Mouse (Mus musculus): ENCODE data around the gene Plppr3. TPM values are rescaled to one million over a fixed set of nuclear protein-coding genes. Genes with fewer than 3 reads are reported as not detected.

Plppr3 gene
- polyA plus RNA-seq, 2 experiments: 61.5 to 220 TPM

DNA sequence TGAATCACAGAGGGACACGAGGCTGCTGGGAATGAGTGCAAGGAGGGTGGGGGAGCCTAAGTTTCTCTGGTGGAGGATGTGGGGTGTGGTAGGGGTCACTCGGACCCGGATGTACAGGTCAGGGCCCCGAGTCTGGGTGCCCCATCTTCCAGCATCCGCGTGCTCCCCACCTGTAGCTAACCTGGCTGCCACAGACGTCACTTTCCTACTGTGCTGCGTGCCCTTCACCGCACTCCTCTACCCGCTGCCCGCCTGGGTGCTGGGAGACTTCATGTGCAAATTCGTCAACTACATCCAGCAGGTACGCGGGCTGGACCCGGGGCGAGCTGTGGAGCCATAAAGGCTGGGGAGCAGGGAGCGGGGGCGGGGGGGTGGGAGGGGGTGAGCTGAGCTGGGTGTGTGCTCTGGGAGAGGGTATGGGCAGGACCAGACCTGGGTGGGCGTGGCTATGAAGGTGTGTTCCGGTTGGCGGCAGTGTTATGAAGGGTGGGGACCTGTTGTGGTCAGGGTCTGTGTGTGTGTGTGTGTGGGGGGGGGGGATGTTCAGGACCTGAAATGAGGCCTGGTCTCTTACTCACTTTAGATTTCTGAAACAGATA lies 44.9 kb upstream of the Plppr3 start:
- peaks cover 61% of the 10 kb centered on the region for H3K27me3 ChIP-seq (ENCODE audit: control insufficient read depth, insufficient read depth, low read length)
- H3K9me3 ChIP-seq (ENCODE audit: control insufficient read depth, low read length): no peaks in the 10 kb centered on the region
- no peak for TF ChIP-seq POLR2A (IDR thresholded peaks at IDR 0.05; ENCODE audit: borderline replicate concordance, extremely low read depth, insufficient read depth, insufficient read length)
- H3K4me3 ChIP-seq (replicated peaks; ENCODE audit: low read length): 0 out of 2 replicates have a peak overlapping the region, but pooled peaks have one; percentile 7
- peaks cover 19% of the 10 kb centered on the region for H3K4me1 ChIP-seq (ENCODE audit: control insufficient read depth, insufficient read depth, low read length)
- no peak overlapping the region for H3K27ac ChIP-seq (replicated peaks; ENCODE audit: low read depth, low read length)
- H3K4me2 ChIP-seq (replicated peaks; ENCODE audit: low read depth, low read length, severe bottlenecking): no peak overlapping the region; the same call in 1 of the 2 replicates
- no peak overlapping the region for H3K9ac ChIP-seq (ENCODE audit: low read depth, low read length, severe bottlenecking)
- ATAC-seq (ENCODE audit: low FRiP score, low read depth) (no peak), DNase-seq (ENCODE audit: low spot score) (no peak)
- H3K36me3 ChIP-seq (ENCODE audit: control insufficient read depth, insufficient read depth, low read length): no peaks in the 10 kb centered on the region
- WGBS: 5% methylated on average over 19 of the region's 21 CpGs

DNA sequence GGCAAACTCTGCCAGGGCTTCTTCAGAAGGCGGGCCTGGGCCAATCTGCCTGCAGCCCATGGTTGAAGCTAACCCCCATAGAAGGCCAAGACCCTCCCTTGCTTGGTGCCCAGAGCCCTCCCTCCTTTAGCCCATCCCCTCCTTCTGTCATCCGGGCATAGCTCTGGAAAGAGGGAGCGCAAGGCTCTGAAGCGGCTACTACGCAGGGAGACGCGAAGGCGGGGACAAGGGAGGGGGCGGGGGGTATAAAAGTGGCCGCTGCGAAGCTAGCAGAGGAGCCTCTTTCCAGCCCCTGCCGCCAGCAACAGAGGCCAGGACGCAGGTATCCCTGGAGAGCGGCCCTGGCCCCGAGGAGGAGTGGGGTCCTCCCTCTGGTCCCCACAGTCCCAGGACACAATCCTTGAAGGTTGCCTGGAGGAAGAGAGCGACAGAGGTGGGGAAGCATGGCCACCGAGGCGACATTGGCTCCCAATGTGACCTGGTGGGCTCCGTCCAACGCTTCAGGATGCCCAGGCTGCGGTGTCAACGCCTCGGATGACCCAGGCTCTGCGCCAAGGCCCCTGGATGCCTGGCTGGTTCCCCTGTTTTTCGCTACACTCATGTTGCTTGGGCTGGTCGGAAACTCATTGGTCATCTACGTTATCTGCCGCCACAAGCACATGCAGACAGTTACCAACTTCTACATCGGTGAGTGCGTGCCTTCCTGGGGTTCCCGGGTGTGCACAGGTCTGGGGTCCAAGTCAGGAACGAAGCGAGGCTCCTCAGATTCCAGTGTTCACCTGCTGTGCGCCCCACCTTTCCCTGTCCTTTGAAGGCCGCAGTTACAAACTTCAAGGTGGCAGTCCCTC lies 44.0 kb upstream of the Plppr3 start:
- peaks cover 19% of the 10 kb centered on the region for H3K4me1 ChIP-seq (ENCODE audit: control insufficient read depth, insufficient read depth, low read length)
- peak overlapping the region; percentile 18; the same call in 1 of the 2 replicates for H3K4me2 ChIP-seq (replicated peaks; ENCODE audit: low read depth, low read length, severe bottlenecking)
- peak overlapping the region; percentile 34 for H3K9ac ChIP-seq (ENCODE audit: low read depth, low read length, severe bottlenecking)
- H3K36me3 ChIP-seq (ENCODE audit: control insufficient read depth, insufficient read depth, low read length): 0 out of 2 replicates have a peak, but pooled peaks cover 3% of the 10 kb centered on the region
- ATAC-seq (ENCODE audit: low FRiP score, low read depth) (no peak), DNase-seq (ENCODE audit: low spot score) (no peak)
- no peak for TF ChIP-seq POLR2A (IDR thresholded peaks at IDR 0.05; ENCODE audit: borderline replicate concordance, extremely low read depth, insufficient read depth, insufficient read length)
- H3K27ac ChIP-seq (replicated peaks; ENCODE audit: low read depth, low read length): no peak overlapping the region
- no peaks in the 10 kb centered on the region for H3K9me3 ChIP-seq (ENCODE audit: control insufficient read depth, low read length)
- WGBS: 6% methylated on average over 33 of the region's 35 CpGs
- peak overlapping the region; percentile 14 for H3K4me3 ChIP-seq (replicated peaks; ENCODE audit: low read length)
- peaks cover 61% of the 10 kb centered on the region for H3K27me3 ChIP-seq (ENCODE audit: control insufficient read depth, insufficient read depth, low read length)

DNA sequence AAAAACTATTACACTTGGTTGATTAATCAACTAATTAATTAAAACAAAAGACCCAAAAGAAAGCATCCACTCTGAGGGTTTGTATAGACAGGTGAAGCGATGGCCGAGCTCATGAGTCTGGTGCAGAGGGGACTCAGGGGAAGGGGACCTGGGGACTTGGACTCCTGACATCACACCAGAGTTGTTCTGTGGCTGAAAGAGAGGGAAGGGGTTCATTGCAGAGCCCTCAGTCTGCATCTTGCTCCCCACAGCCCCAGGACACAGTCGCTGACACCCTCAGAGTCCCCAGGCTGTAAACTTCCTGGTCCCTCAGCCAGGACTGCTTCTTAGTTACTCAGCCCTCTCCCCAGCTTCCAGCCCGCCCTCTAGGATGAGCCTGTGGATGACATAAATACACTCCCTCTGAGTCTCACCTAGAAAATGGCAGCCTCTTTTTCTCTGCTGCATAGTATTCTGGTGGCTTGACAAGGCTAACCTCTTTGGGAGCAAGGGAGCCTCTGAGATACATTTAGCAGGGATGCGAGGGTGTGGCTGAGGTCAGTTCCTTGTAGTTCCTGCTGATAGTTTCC lies 43.2 kb upstream of the Plppr3 start:
- Histone ChIP-seq H3K4me1 (ENCODE audit: control insufficient read depth, insufficient read depth, low read length) (peaks cover 19% of the 10 kb centered on the region), H3K36me3 (ENCODE audit: control insufficient read depth, insufficient read depth, low read length) (peaks cover 9% of the 10 kb centered on the region; the same call in 1 of the 2 replicates), H3K4me3 (replicated peaks; ENCODE audit: low read length) (peak overlapping the region; percentile 71), H3K27ac (replicated peaks; ENCODE audit: low read depth, low read length) (no peak overlapping the region), H3K9ac (ENCODE audit: low read depth, low read length, severe bottlenecking) (no peak overlapping the region), H3K9me3 (ENCODE audit: control insufficient read depth, low read length) (no peaks in the 10 kb centered on the region), H3K4me2 (replicated peaks; ENCODE audit: low read depth, low read length, severe bottlenecking) (peak overlapping the region; percentile 90), H3K27me3 (ENCODE audit: control insufficient read depth, insufficient read depth, low read length) (peaks cover 53% of the 10 kb centered on the region)
- ATAC-seq (ENCODE audit: low FRiP score, low read depth): no peak
- no peak for TF ChIP-seq POLR2A (IDR thresholded peaks at IDR 0.05; ENCODE audit: borderline replicate concordance, extremely low read depth, insufficient read depth, insufficient read length)
- 64% methylated on average over 5 of the region's 5 CpGs for WGBS
- DNase-seq (ENCODE audit: low spot score): no peak

DNA sequence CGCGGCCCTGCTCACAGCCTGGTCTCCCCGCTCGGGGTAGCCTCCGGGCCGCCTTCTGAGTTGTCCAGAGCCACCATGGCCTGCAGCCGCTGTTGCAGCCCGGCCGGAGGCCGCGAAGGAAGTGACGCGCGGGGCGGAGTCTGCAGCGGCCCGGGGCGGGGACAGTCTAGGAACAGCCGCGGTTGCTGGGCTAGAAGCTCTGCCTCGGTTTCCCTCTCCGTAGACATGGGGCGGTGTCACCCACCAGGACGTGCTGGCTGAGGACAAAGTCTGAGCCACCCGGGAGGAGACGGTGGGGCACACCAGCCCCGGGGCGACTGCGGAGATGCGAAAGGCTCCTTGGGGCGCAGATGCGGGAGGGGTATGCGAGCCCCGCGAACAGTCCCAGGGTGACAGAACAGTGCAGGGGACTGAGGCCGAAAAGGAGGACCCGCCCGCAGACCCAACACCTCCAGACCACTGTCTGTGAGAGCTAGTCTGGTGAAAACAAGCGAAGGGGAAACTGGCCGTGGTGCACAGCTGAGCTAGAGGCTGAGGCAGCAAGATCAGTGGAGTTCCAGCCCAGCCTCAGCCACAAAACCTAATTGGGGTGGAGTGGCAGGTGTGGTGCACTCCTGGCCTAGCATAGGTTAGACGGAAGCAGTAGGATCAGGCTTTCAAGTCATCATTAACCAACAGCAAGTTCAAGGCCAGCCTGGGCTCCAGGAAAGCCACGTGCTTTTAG lies 42.5 kb upstream of the Plppr3 start, which contains the start of gene Kiss1r:
Kiss1r (plus strand) TSS at position 164 of the 724 bp plus-strand sequence.
- Histone ChIP-seq H3K27me3 (ENCODE audit: control insufficient read depth, insufficient read depth, low read length) (peaks cover 46% of the 10 kb centered on the region), H3K36me3 (ENCODE audit: control insufficient read depth, insufficient read depth, low read length) (peaks cover 15% of the 10 kb centered on the region; the same call in 1 of the 2 replicates), H3K4me1 (ENCODE audit: control insufficient read depth, insufficient read depth, low read length) (peaks cover 19% of the 10 kb centered on the region), H3K27ac (replicated peaks; ENCODE audit: low read depth, low read length) (0 out of 2 replicates have a peak within 1 kb of the TSS, but pooled peaks have one; percentile 57), H3K4me2 (replicated peaks; ENCODE audit: low read depth, low read length, severe bottlenecking) (peak within 1 kb of the TSS; percentile 90), H3K4me3 (replicated peaks; ENCODE audit: low read length) (peak within 1 kb of the TSS; percentile 71), H3K9me3 (ENCODE audit: control insufficient read depth, low read length) (no peaks in the 10 kb centered on the region), H3K9ac (ENCODE audit: low read depth, low read length, severe bottlenecking) (peak within 1 kb of the TSS; percentile 90)
- 2% methylated on average over 33 of the region's 42 CpGs for WGBS
- 0 out of 2 replicates have a peak, but pooled peaks have one; percentile 85 for TF ChIP-seq POLR2A (IDR thresholded peaks at IDR 0.05; ENCODE audit: borderline replicate concordance, extremely low read depth, insufficient read depth, insufficient read length)
- DNase-seq (ENCODE audit: low spot score) (peak; percentile 69), ATAC-seq (ENCODE audit: low FRiP score, low read depth) (peak; percentile 88)
